Mouse (Mus musculus): ENCODE data around the gene Olfr47.
"Not testable (repeated sequence)": the region's sequence is repeated elsewhere in the genome, so short reads cannot be mapped to it uniquely, and the experiment has no call there.

The Olfr47 gene

GRCm38 (mm10) chr6:43231255-43231654, at the start of gene Olfr47:
Gene Olfr47, plus strand, starts transcription at chr6:43231529.
- not testable (repeated sequence) for DNase-seq

- no peak for DNase-seq
These were observed 40.3 kb upstream of the Olfr47 start for GRCm38 (mm10) chr6:43190986-43191385.

GRCm38 (mm10) chr6:43196781-43197180, 34.5 kb upstream of the Olfr47 start, which contains the start of gene Olfr435:
Gene Olfr435, plus strand, starts transcription at chr6:43197146.
- DNase-seq, result no peak

- DNase-seq, result no peak
These were observed 33.2 kb upstream of the Olfr47 start for GRCm38 (mm10) chr6:43198094-43198493.

DNA sequence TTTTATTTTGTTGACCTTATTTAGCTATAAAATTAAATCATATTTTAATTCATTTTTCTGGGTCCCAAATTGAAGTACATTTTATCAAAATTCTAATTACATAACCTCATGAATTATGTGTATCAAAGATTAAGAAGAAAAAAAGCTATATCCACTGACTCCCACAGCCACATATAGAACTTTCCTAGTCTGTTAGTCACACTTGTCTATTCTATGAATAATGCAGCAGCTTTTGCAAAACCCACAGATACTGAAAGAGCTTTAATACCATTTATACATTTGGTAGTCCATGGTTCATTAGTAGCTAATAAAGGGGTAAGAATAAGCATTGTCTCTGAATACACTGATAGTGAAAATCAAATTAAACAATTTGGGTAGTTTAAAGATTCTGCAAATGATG, 28.5 kb upstream of the Olfr47 start:
- DNase-seq, result no peak

DNA sequence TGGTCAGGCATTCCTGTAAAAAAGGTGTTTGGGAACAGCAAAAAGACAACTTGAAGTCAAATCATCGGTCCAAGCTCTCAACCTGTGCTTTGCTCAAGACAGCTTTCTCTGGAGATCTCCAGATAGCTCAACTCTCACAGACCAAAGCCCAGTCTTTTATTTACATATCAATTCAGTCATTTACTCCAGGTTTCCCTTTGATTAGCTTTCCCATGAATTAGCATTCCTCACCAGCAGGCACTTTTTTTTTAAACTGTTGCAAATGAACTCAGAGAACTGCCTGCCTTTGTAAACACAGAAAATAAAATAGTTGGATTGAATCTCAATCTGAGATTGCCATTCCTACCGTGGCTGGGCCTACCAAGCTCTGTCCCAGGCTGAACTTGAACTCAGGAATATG, 26.0 kb upstream of the Olfr47 start:
- DNase-seq, result no peak

DNA sequence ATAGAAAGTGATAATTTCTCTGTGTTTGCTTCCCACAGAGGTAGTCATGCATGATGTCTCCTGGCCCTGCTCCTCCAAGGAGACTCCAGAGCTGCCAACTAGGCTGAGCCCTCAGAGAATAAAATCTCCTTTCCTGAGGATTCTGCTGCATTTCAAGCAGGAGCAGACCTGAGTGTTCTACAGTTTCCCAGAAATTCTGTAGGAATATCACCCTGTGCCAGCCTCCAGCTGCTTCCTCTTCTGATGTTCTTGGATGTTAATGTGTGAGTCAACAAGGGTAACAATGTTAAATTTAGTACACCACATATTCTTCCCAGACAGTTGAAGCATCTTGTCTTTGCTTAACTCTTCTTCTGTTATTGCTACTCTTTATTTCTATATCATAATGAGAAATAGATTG, 18.5 kb upstream of the Olfr47 start, which contains the start of gene Olfr434:
Olfr434 (plus strand) TSS at position 149 of the 400 bp plus-strand sequence.
- not testable (repeated sequence) for DNase-seq

GRCm38 (mm10) chr6:43242061-43242460, 10.7 kb downstream of the Olfr47 start:
- peak; percentile 39 to 56 for DNase-seq

GRCm38 (mm10) chr6:43247396-43247795, 16.1 kb downstream of the Olfr47 start:
- DNase-seq, result no peak

DNA sequence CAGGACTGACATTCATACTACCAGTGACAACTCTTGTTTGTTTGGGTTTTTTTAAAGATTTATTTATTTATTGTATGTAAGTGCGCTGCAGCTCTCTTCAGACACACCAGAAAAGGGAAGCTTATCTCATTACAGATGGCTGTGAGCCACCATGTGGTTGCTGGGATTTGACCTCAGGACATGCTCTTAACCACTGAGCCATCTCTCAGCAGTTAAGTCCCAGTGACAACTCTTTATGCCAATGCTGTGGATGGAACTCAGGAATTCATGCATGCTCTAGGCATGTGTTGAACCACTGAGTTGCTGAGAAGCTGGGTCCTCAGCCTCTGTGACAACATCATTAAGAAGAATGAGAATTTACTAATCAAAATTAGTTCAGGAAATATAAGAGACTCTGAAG, 21.7 kb downstream of the Olfr47 start:
- no peak for DNase-seq

- DNase-seq, result peak; percentile 8 to 18
These were observed 23.0 kb downstream of the Olfr47 start for GRCm38 (mm10) chr6:43254193-43254926.

- no peak for DNase-seq
These were observed 29.4 kb downstream of the Olfr47 start for GRCm38 (mm10) chr6:43260756-43261155.

GRCm38 (mm10) chr6:43265363-43266041, 34.2 kb downstream of the Olfr47 start, which contains the start of gene Arhgef5:
Gene Arhgef5, plus strand, starts transcription at chr6:43265582.
- peak; percentile 15 to 24 for DNase-seq

GRCm38 (mm10) chr6:43266356-43266755, 35.0 kb downstream of the Olfr47 start:
- DNase-seq, result no peak

DNA sequence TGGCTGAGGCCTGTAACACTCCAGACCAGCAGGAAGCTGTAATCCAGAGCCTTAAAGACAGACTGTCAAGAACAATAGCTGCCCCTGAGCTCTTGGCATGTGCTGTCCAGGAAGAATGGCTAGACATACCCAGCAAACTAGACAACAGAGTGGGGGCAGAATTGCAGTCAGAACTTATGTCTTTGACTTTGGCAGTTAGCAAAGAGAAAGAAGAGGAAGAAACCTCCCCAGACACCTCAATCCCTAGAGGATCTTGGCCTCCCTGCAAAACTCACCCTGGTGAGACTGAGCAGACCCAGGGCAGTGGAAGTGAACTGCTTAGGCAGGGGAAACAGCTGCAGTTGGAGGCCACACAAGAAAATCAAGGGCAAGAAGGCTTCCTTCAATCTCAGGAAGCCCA, 41.3 kb downstream of the Olfr47 start:
- DNase-seq, result no peak

GRCm38 (mm10) chr6:43274123-43274522, 42.8 kb downstream of the Olfr47 start:
- DNase-seq, result no peak

DNA sequence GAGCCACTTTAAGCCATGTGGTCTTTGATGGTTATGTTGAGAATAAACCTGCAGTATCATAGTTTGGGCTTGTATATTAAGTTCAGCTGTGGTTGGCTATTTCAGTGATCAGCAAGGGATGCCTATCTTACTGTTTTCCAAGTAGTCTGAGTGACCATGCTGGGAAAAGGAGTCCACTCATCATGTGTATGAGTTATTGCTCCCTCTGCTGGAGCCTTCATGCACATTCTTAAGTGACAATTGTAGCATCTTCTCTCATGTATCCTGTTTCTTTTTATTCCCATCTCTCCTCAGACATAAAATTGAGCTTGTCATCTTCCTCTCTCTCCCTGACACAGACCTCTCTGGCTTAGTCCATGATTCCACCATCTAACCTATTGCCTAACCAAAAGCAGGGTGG, 46.9 kb downstream of the Olfr47 start:
- peak; percentile 10 to 17 for DNase-seq

- DNase-seq, result no peak
These were observed 49.2 kb downstream of the Olfr47 start for GRCm38 (mm10) chr6:43280481-43280880.

Data from cerebellum, postnatal 14 days (tissue).